Mouse (Mus musculus) lung, postnatal 14 days (tissue): ENCODE measurements at regions not wholly inside any gene's neighbourhood (a gene's known extent, or its start where the extent isn't known, plus 50 kb on each side); places are given as distances from the start of the nearest gene placed in this dataset.

Experiments
- DNase-seq: peaks from one replicate; pipeline ENCODE4 v3.0.0; 2021

DNA sequence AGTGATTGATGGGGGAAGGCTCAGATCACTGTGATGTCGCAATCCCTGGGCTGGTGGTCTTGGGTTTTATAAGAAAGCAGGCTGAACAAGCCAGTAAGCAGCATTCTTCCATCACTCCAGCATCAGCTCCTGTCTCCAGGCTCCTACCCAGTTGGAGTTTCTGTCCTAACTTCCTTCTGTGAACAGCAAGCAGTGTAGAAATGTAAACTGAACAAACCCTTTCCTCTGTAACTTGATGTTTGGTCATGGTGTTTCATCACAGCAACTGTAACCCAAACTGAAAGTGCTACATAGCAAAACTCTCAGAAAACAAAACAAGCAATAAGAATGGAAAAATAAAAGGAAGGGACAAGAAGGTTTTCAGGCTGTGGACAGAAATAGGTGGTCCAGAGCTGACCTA, 71.5 kb upstream of the Marcks start:
- DNase-seq, result no peak

DNA sequence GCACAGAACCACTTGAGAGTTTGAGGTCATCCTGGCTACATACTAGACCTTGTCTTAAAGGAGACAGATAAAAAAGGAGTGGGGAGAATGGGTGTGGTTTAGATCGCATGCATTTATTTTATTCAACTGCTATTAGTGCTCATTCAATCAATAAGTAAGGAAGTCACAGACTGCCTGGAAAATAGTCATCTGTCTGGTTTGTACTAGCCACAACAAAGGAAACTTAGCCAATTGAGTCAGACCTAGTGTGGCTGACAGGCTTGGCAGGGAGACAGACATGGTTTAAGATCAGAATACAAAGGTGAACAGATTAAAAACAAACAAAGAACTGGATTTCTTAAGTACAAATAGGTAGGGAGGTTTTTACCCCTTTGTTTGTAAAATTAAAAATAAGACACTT, 68.3 kb upstream of the Marcks start:
- no peak for DNase-seq

DNA sequence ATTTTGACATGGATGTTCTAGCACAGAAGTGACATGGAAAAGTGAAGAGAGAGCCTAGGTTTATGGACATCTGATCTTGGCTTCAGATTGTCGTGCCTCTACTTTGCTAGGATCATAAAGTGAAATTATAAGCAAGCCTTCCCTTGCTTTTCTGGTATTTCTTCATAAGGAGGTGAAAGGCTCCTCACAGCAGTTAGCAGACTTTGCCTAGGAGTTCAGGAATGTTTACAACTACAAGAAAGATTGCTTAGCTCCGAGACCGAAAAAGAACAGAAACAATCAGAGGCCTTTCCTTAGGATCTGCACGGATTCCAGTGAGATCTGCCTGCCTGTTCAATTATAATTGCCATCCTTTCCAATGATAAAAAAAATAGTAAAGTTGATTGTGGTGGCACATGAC, 67.8 kb upstream of the Marcks start:
- no peak for DNase-seq

DNA sequence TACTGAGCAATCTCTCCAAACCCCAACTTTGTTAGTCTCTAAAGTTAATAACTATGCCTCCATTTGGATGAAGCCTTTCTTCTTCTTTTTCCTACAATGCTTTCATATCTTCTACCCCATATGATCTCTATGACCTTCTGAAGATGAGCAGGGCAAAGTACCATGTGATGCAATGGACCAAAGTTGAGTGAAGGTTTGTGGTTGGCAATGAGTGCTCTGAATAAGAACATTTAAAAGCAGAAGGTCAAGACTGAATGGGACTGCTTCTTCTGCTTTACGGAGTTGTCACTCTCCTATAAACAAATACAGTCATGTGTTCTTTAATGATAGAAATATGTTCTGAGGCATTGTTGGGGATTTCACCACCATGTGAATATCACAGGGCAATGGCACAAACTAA, 65.0 kb upstream of the Marcks start:
- no peak for DNase-seq

DNA sequence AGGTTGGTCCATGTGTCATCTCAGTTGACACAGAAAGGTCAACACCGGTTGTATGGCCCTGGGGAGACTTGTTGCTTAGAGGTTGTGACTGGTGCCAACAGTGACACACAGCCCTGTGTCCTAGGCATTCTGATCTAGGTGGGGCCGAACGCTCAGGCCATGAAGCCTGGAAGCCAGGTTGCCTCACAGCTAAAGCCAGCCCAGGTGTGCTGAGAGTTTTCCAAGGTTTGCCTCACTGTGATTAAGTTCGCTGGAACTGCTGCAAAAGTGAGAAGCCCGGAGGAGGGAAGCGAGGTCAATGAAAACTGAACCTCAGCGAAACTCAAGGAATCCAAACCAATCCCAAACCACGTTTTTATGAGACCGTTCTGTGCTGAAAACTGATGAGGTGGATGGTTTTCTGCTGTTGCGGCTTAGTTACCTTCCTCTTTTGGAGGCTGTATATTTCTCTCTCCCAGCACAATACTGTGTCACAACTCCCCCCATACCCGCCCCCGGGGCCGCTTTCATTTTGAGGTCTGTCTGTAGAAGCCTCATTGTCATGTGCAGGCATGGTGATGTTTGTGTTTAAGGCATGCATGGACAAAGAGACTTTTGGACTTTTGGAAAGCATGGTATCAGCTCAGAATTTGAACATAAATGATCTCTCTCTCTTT, 56.2 kb upstream of the Marcks start:
- DNase-seq, result no peak

DNA sequence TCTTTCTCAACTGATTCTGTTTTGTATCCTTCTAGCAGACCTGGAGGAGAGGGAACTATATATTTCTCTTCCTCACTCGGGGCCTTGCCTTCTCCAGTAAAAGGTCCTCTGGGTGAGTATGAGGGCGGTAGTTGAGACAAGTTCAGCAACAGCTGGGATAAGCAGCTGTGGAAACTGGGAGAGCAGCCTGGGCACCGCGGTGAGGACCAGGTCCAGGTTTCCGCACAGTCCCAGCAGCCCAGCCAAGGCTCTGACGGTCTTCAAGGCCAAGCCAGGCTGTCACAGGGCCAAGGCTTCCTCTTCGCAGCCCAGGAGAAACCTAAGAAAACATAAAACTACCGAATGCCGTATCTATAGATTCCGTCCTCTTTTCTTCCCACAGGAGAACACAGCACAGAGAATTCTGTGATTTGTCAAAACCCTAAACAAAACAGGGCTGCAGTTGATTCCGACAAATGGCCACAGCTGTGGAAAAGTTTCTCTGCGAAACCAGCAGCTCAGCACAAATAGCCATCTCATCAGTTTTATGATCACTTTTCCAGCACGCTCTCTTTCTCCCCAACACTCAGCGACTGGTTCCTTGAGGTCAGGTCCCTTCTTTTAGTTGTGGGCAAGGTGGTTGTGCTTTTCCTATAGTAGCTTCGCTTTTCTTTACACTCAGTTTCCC, 55.5 kb upstream of the Marcks start:
- peak; percentile 25 for DNase-seq

DNA sequence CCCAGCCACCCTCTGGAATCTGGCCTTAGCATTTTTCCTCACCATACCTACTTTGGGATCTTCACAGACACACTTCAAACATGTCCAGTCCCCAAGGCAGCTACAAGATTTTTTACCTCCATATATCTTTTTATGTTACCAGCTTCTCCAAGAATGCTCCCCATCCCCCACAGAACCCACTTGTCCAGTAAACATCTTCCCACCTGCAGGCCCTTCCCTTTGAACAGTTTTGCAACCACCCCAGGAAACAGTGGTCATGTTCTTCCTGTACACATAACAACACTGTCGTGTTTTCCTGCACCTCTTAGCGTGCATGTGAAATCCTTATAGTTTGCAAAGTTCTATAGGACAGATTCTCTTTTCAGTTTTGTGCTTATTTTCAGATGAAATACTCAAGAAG, 53.9 kb upstream of the Marcks start:
- no peak for DNase-seq

DNA sequence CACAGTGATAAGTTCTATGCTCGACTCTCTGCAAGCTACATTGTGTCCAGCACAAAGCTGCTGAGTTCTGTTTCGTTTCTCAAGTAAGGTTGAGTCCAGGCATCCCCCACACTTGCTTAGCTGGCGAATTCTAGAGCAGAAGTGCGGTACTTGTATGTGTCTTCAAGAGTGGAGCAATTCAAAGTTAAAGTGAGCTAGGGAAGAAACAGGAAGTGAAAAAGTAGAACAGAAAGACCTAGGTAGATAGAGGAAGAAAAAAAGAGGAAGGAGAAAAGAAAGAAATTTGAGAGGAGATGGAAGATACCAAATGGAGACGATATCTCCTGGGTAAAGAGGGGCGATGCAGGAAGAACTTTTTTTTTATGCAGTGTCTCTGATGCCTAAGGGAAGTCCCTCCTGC, 51.4 kb upstream of the Marcks start:
- DNase-seq, result no peak
